In genomic region chr6:34384701-34385370, GRCm38 (mm10) we compare ENCODE assay signal across 7 mouse cellular contexts. TPM values are rescaled to one million over a fixed set of nuclear protein-coding genes. Genes with fewer than 3 reads are reported as not detected.
A peak's percentile ranks its signal among the peaks of the same experiment; 100 is the strongest.
DNase-seq lines count a peak whose midpoint lies in the region; ATAC-seq and TF ChIP-seq lines count a peak whose summit lies in the region.

No protein-coding gene starts in this region.

- peak overlapping the region; percentile 29 for H3K4me3 ChIP-seq in forebrain, postnatal 0 days (ENCODE audit: low read depth, low read length)
- peak overlapping the region; percentile 24 for H3K4me3 ChIP-seq in hindbrain, embryonic 11.5 days (ENCODE audit: low read depth, low read length)
- H3K4me3 ChIP-seq in limb, embryonic 12.5 days (replicated peaks) = peak overlapping the region; percentile 51
- H3K4me3 ChIP-seq in midbrain, embryonic 10.5 days = peak overlapping the region; percentile 63

- no peaks in the 10 kb centered on the region for H3K27me3 ChIP-seq in forebrain, postnatal 0 days (ENCODE audit: insufficient read depth, low read length)
- H3K27me3 ChIP-seq in hindbrain, embryonic 11.5 days (ENCODE audit: control insufficient read depth, insufficient read depth, low read length) = no peaks in the 10 kb centered on the region
- H3K27me3 ChIP-seq in limb, embryonic 12.5 days = no peaks in the 10 kb centered on the region
- H3K27me3 ChIP-seq in midbrain, embryonic 10.5 days (ENCODE audit: low read depth, poor library complexity, severe bottlenecking) = no peaks in the 10 kb centered on the region

- H3K36me3 ChIP-seq in forebrain, postnatal 0 days (ENCODE audit: insufficient read depth) = no peaks in the 10 kb centered on the region
- no peaks in the 10 kb centered on the region for H3K36me3 ChIP-seq in hindbrain, embryonic 11.5 days (ENCODE audit: control insufficient read depth, insufficient read depth, low read length)
- H3K36me3 ChIP-seq in limb, embryonic 12.5 days = peaks cover 6% of the 10 kb centered on the region; the same call in 1 of the 2 replicates
- H3K36me3 ChIP-seq in midbrain, embryonic 10.5 days = peaks cover 9% of the 10 kb centered on the region; the same call in 1 of the 2 replicates

- TF ChIP-seq CTCF in forebrain, postnatal 0 days (IDR thresholded peaks at IDR 0.05; ENCODE audit: low read depth) = no peak

- peak; percentile 59 for ATAC-seq in forebrain, postnatal 0 days
- ATAC-seq in hindbrain, embryonic 11.5 days (ENCODE audit: low FRiP score) = no peak
- ATAC-seq in limb, embryonic 12.5 days (ENCODE audit: insufficient number of reproducible peaks, insufficient read depth, low FRiP score, low TSS enrichment, low read depth) = peak; percentile 74

- peak; percentile 37 for DNase-seq in R1 (ENCODE audit: low read depth, low spot score)
- peak; percentile 10 for DNase-seq in cerebellum, adult 8-10 months
- DNase-seq in forebrain, postnatal 0 days = no peak
- DNase-seq in hindbrain, embryonic 11.5 days (ENCODE audit: low spot score) = peak; percentile 38
- peak; percentile 25 for DNase-seq in midbrain, embryonic 10.5 days (ENCODE audit: low spot score)
- peak; percentile 67 for DNase-seq in testis, postnatal 14 days (ENCODE audit: low spot score)

- peak overlapping the region; percentile 35 for H3K9ac ChIP-seq in forebrain, postnatal 0 days
- H3K9ac ChIP-seq in hindbrain, embryonic 11.5 days (ENCODE audit: low read depth, low read length) = no peak overlapping the region
- peak overlapping the region; percentile 51; the same call in 1 of the 2 replicates for H3K9ac ChIP-seq in limb, embryonic 12.5 days (replicated peaks)

- peak overlapping the region; percentile 61 for H3K4me2 ChIP-seq in forebrain, postnatal 0 days (ENCODE audit: low read depth)
- peak overlapping the region; percentile 45 for H3K4me2 ChIP-seq in hindbrain, embryonic 11.5 days (replicated peaks; ENCODE audit: low read depth, low read length)
- H3K4me2 ChIP-seq in limb, embryonic 12.5 days = peak overlapping the region; percentile 74

- peaks cover 5% of the 10 kb centered on the region; the same call in 1 of the 2 replicates for H3K4me1 ChIP-seq in forebrain, postnatal 0 days (ENCODE audit: insufficient read depth)
- no peaks in the 10 kb centered on the region for H3K4me1 ChIP-seq in hindbrain, embryonic 11.5 days (replicated peaks; ENCODE audit: control insufficient read depth, insufficient read depth, low read length)
- H3K4me1 ChIP-seq in limb, embryonic 12.5 days (replicated peaks) = peaks cover 9% of the 10 kb centered on the region; the same call in 1 of the 2 replicates
- H3K4me1 ChIP-seq in midbrain, embryonic 10.5 days = peaks cover 22% of the 10 kb centered on the region

- 0 out of 2 replicates have a peak overlapping the region, but pooled peaks have one; percentile 40 for H3K27ac ChIP-seq in forebrain, postnatal 0 days (ENCODE audit: low read depth, low read length)
- no peak overlapping the region for H3K27ac ChIP-seq in hindbrain, embryonic 11.5 days (ENCODE audit: low read depth, low read length)
- peak overlapping the region; percentile 59 for H3K27ac ChIP-seq in limb, embryonic 12.5 days
- H3K27ac ChIP-seq in midbrain, embryonic 10.5 days (replicated peaks) = peak overlapping the region; percentile 75

- no peaks in the 10 kb centered on the region for H3K9me3 ChIP-seq in forebrain, postnatal 0 days (ENCODE audit: low read length)
- H3K9me3 ChIP-seq in hindbrain, embryonic 11.5 days (ENCODE audit: control insufficient read depth, low read length) = no peaks in the 10 kb centered on the region
- no peaks in the 10 kb centered on the region for H3K9me3 ChIP-seq in limb, embryonic 12.5 days
- no peaks in the 10 kb centered on the region for H3K9me3 ChIP-seq in midbrain, embryonic 10.5 days (replicated peaks)

- 7% methylated on average over 13 of the region's 13 CpGs for whole genome bisulfite sequencing in forebrain, postnatal 0 days
- 5% methylated on average over 13 of the region's 13 CpGs for WGBS in hindbrain, embryonic 11.5 days
- WGBS in limb, embryonic 12.5 days = 1% methylated on average over 13 of the region's 13 CpGs
- WGBS in midbrain, embryonic 10.5 days = 4% methylated on average over 13 of the region's 13 CpGs

RNA-seq across cellular contexts. Expression of gene Akr1b10, which starts 0.8 kb away (rescaled TPM):
- total RNA-seq in forebrain, postnatal 0 days (2014; rRNA removed) = 8.4 and 9.0 TPM in 2 replicates
- polyA plus RNA-seq in forebrain, postnatal 0 days (2015; fragmentation: Nextera tagmentation; extraction: Ambion mirVana) = 8.0 and 9.9 TPM in 2 replicates
- polyA plus RNA-seq in hindbrain, embryonic 11.5 days (2014; fragmentation: Nextera tagmentation; extraction: Ambion mirVana) = 14.8 and 18.5 TPM in 2 replicates
- polyA plus RNA-seq in limb, embryonic 12.5 days (2016; fragmentation: Nextera tagmentation; extraction: Ambion mirVana) = 16.1 and 17.4 TPM in 2 replicates
- 15.0 and 16.2 TPM in 2 replicates for polyA plus RNA-seq in midbrain, embryonic 10.5 days (2016; fragmentation: Nextera tagmentation; extraction: Ambion mirVana)

RNA-seq across cellular contexts. Expression of gene Akr1b7, which starts 27.3 kb away (rescaled TPM):
- total RNA-seq in forebrain, postnatal 0 days (2014; rRNA removed) = not detected in 2 replicates
- 0.19 TPM in 1 of 2 replicates, not detected in the other for polyA plus RNA-seq in forebrain, postnatal 0 days (2015; fragmentation: Nextera tagmentation; extraction: Ambion mirVana)
- not detected in 2 replicates for polyA plus RNA-seq in hindbrain, embryonic 11.5 days (2014; fragmentation: Nextera tagmentation; extraction: Ambion mirVana)
- polyA plus RNA-seq in limb, embryonic 12.5 days (2016; fragmentation: Nextera tagmentation; extraction: Ambion mirVana) = 0.22 TPM in 1 of 2 replicates, not detected in the other
- not detected in 2 replicates for polyA plus RNA-seq in midbrain, embryonic 10.5 days (2016; fragmentation: Nextera tagmentation; extraction: Ambion mirVana)

RNA-seq across cellular contexts. Expression of gene Akr1b8, which starts 30.9 kb away (rescaled TPM):
- total RNA-seq in forebrain, postnatal 0 days (2014; rRNA removed) = 1.1 and 3.6 TPM in 2 replicates
- 1.7 and 2.5 TPM in 2 replicates for polyA plus RNA-seq in forebrain, postnatal 0 days (2015; fragmentation: Nextera tagmentation; extraction: Ambion mirVana)
- polyA plus RNA-seq in hindbrain, embryonic 11.5 days (2014; fragmentation: Nextera tagmentation; extraction: Ambion mirVana) = 31.8 and 33.0 TPM in 2 replicates
- polyA plus RNA-seq in limb, embryonic 12.5 days (2016; fragmentation: Nextera tagmentation; extraction: Ambion mirVana) = 11.8 and 12.1 TPM in 2 replicates
- polyA plus RNA-seq in midbrain, embryonic 10.5 days (2016; fragmentation: Nextera tagmentation; extraction: Ambion mirVana) = 16.5 and 19.4 TPM in 2 replicates
